In genomic region chr10:86704141-86704540, GRCm38 (mm10) we compare ENCODE assay signal across 9 mouse cellular contexts. TPM values are rescaled to one million over a fixed set of nuclear protein-coding genes. Genes with fewer than 3 reads are reported as not detected.
DNase-seq lines count a peak whose midpoint lies in the region; ATAC-seq and TF ChIP-seq lines count a peak whose summit lies in the region.
"Had no signal": no experiment of that assay in that cellular context is flagged by ENCODE, and none has a peak within 500 bp of the region (broad histone marks: within the 10 kb centered on the region; RNA-seq: fewer than 3 reads in every experiment).

No protein-coding gene starts in this region.

- peaks cover 64% of the 10 kb centered on the region for H3K4me1 ChIP-seq in erythroblast, embryonic 14.5 days (ENCODE audit: control insufficient read depth)
- peaks cover 61% of the 10 kb centered on the region for H3K4me1 ChIP-seq in forebrain, embryonic 10.5 days
- H3K4me1 ChIP-seq in liver, embryonic 12.5 days, result peaks cover 68% of the 10 kb centered on the region

- peaks cover 62% of the 10 kb centered on the region for H3K79me2 ChIP-seq in C2C12 (ENCODE audit: control insufficient read depth, insufficient read depth)

- WGBS in forebrain, embryonic 10.5 days, result 13% methylated on average over 8 of the region's 8 CpGs
- WGBS in liver, embryonic 12.5 days (ENCODE audit: insufficient replicate concordance), result 2% methylated on average over 8 of the region's 8 CpGs

- peak overlapping the region; percentile 83 for H3K4me2 ChIP-seq in liver, embryonic 12.5 days

- no peaks in the 10 kb centered on the region for H3K27me3 ChIP-seq in erythroblast, embryonic 14.5 days (ENCODE audit: control insufficient read depth)
- no peaks in the 10 kb centered on the region for H3K27me3 ChIP-seq in C2C12 (ENCODE audit: control insufficient read depth, insufficient read depth, insufficient read length)
- no peaks in the 10 kb centered on the region for H3K27me3 ChIP-seq in forebrain, embryonic 10.5 days (ENCODE audit: poor library complexity, severe bottlenecking)
- H3K27me3 ChIP-seq in liver, embryonic 12.5 days (replicated peaks), result no peaks in the 10 kb centered on the region

- peak overlapping the region; percentile 91 for H3K9ac ChIP-seq in liver, embryonic 12.5 days

- H3K27ac ChIP-seq in forebrain, embryonic 10.5 days, result peak overlapping the region; percentile 98
- H3K27ac ChIP-seq in liver, embryonic 12.5 days, result 0 out of 2 replicates have a peak overlapping the region, but pooled peaks have one; percentile 36

- no peaks in the 10 kb centered on the region for H3K9me3 ChIP-seq in erythroblast, embryonic 14.5 days (ENCODE audit: control insufficient read depth, low read length)
- no peaks in the 10 kb centered on the region for H3K9me3 ChIP-seq in forebrain, embryonic 10.5 days
- no peaks in the 10 kb centered on the region for H3K9me3 ChIP-seq in liver, embryonic 12.5 days (replicated peaks)

- H3K4me3 ChIP-seq in erythroblast, embryonic 14.5 days (replicated peaks), result peak overlapping the region; percentile 94
- peak overlapping the region; percentile 89 for H3K4me3 ChIP-seq in C2C12 (ENCODE audit: insufficient read depth, poor library complexity, severe bottlenecking)
- peak overlapping the region; percentile 94 for H3K4me3 ChIP-seq in forebrain, embryonic 10.5 days
- peak overlapping the region; percentile 93 for H3K4me3 ChIP-seq in liver, embryonic 12.5 days

- no peak for TF ChIP-seq CTCF in C2C12 (IDR thresholded peaks at IDR 0.05; ENCODE audit: control insufficient read depth, insufficient read depth, insufficient read length)

- peaks cover 52% of the 10 kb centered on the region for H3K36me3 ChIP-seq in erythroblast, embryonic 14.5 days (ENCODE audit: control insufficient read depth)
- H3K36me3 ChIP-seq in C2C12 (ENCODE audit: control insufficient read depth, insufficient read depth), result peaks cover 54% of the 10 kb centered on the region
- H3K36me3 ChIP-seq in forebrain, embryonic 10.5 days (replicated peaks), result peaks cover 52% of the 10 kb centered on the region
- peaks cover 50% of the 10 kb centered on the region for H3K36me3 ChIP-seq in liver, embryonic 12.5 days

- peaks cover 58% of the 10 kb centered on the region for H3K79me3 ChIP-seq in C2C12 (ENCODE audit: low read depth)

- peak overlapping the region; percentile 84 for H3ac ChIP-seq in C2C12 (ENCODE audit: control insufficient read depth, insufficient read length, low read depth)

- no peak for ATAC-seq in erythroblast, adult 5-6 weeks (replicated peaks; ENCODE audit: low FRiP score, poor library complexity, severe bottlenecking)
- ATAC-seq in liver, embryonic 12.5 days, result no peak

- DNase-seq in forebrain, embryonic 10.5 days (ENCODE audit: extremely low spot score, low spot score), result no peak
- no peak for DNase-seq in embryo, embryonic 9.5 days (ENCODE audit: extremely low spot score)
- DNase-seq in gastrocnemius, postnatal 4 days (ENCODE audit: low spot score in 2 of 2), result no peak
- no peak for DNase-seq in gastrocnemius, adult 18-20 months (ENCODE audit: low spot score)

TF ChIP-seq in C2C12, 6 proteins besides CTCF, POLR2A, EP300 and RAD21:
- TF ChIP-seq USF1 (IDR thresholded peaks at IDR 0.05; ENCODE audit: low read depth) (no peak), MYOG (IDR thresholded peaks at IDR 0.05; ENCODE audit: control insufficient read depth, extremely low read depth, insufficient read length) (no peak), MAX (IDR thresholded peaks at IDR 0.05) (no peak), FOSL1 (IDR thresholded peaks at IDR 0.05; ENCODE audit: insufficient read depth, low read length, poor library complexity, severe bottlenecking) (no peak), MYOD1 (IDR thresholded peaks at IDR 0.05; ENCODE audit: control insufficient read depth, insufficient read length, low read depth) (no peak), CEBPB (IDR thresholded peaks at IDR 0.05; ENCODE audit: low read depth) (no peak)

RNA-seq across cellular contexts. Expression of gene Hsp90b1, which starts 1.2 kb away (rescaled TPM):
- polyA plus RNA-seq in erythroblast, embryonic 14.5 days (2012), result 0.95 and 1.4 TPM in 2 replicates
- 136 and 158 TPM in 2 replicates for total RNA-seq in erythroblast, adult 5-6 weeks (2015; ENCODE audit: low replicate concordance)
- 198 and 211 TPM in 2 replicates for total RNA-seq in erythroblast, adult 5-6 weeks (2017; ENCODE audit: low replicate concordance)
- polyA plus RNA-seq in C2C12 (2012; fragmentation: generic; extraction: Trizol), result 218 TPM
- polyA plus RNA-seq in forebrain, embryonic 10.5 days (2016; fragmentation: Nextera tagmentation; extraction: Ambion mirVana), result 572 and 613 TPM in 2 replicates
- polyA plus RNA-seq in liver, embryonic 12.5 days (2016; fragmentation: Nextera tagmentation; extraction: Ambion mirVana), result 432 and 438 TPM in 2 replicates
- total RNA-seq in gastrocnemius, postnatal 4 days (2021), result 100 to 1,000 TPM; 260 to 268 TPM
- 100 to 1,000 TPM in 1 of 2 experiments, 10 to 100 TPM in 1; 96.4 to 136 TPM for total RNA-seq in gastrocnemius, adult 18-20 months (2021)

RNA-seq across cellular contexts. Expression of gene Ttc41, which starts 1.5 kb away (rescaled TPM):
- 0.03 TPM in 1 of 2 replicates, not detected in the other for polyA plus RNA-seq in erythroblast, embryonic 14.5 days (2012)
- not detected in 2 replicates for total RNA-seq in erythroblast, adult 5-6 weeks (2015; ENCODE audit: low replicate concordance)
- 0.26 and 0.42 TPM in 2 replicates for total RNA-seq in erythroblast, adult 5-6 weeks (2017; ENCODE audit: low replicate concordance)
- 0.35 TPM for polyA plus RNA-seq in C2C12 (2012; fragmentation: generic; extraction: Trizol)
- polyA plus RNA-seq in forebrain, embryonic 10.5 days (2016; fragmentation: Nextera tagmentation; extraction: Ambion mirVana), result 2.6 and 3.2 TPM in 2 replicates
- 0.95 and 0.96 TPM in 2 replicates for polyA plus RNA-seq in liver, embryonic 12.5 days (2016; fragmentation: Nextera tagmentation; extraction: Ambion mirVana)
- 1 to 10 TPM; 2.2 to 2.4 TPM for total RNA-seq in gastrocnemius, postnatal 4 days (2021)
- 1 to 10 TPM; 1.5 to 1.6 TPM for total RNA-seq in gastrocnemius, adult 18-20 months (2021)

RNA-seq across cellular contexts. Expression of gene Gm49358, which starts 59.6 kb away (rescaled TPM):
- polyA plus RNA-seq in erythroblast, embryonic 14.5 days (2012), result not detected in 2 replicates
- total RNA-seq in erythroblast, adult 5-6 weeks (2015; ENCODE audit: low replicate concordance), result not detected in 2 replicates
- 1.2 TPM in 1 of 2 replicates, not detected in the other for total RNA-seq in erythroblast, adult 5-6 weeks (2017; ENCODE audit: low replicate concordance)
- not detected for polyA plus RNA-seq in C2C12 (2012; fragmentation: generic; extraction: Trizol)
- polyA plus RNA-seq in forebrain, embryonic 10.5 days (2016; fragmentation: Nextera tagmentation; extraction: Ambion mirVana), result not detected in 2 replicates
- not detected in 2 replicates for polyA plus RNA-seq in liver, embryonic 12.5 days (2016; fragmentation: Nextera tagmentation; extraction: Ambion mirVana)
- total RNA-seq in gastrocnemius, postnatal 4 days (2021), result 1 to 10 TPM; 4.6 to 6.6 TPM
- 10 to 100 TPM; 20.6 to 24.9 TPM for total RNA-seq in gastrocnemius, adult 18-20 months (2021)
- total RNA-seq: hematopoietic stem cell, adult 5-6 weeks had no signal

Comparison
In these comparisons a context has a peak if more than half of its experiments do, and no peak if none do; other contexts are left out.
1. RNA of gene Hsp90b1, which starts 1.2 kb away (polyA plus RNA-seq): 572 to 613 TPM in forebrain, embryonic 10.5 days, 432 to 438 TPM in liver, embryonic 12.5 days and 218 TPM in C2C12 (single experiment); 0.95 to 1.4 TPM in erythroblast, embryonic 14.5 days; every median in the first group is over 10 times any median in the second.
2. Peak in every context shown above with its lines, with median percentiles within 50 percentile points of each other: H3K4me3 ChIP-seq.